Mouse (Mus musculus): ENCODE measurements around the gene Lactbl1.

Lactbl1 gene

GRCm38 (mm10) chr4:136622388-136622787 lies at the start of gene Lactbl1:
Gene Lactbl1, plus strand, starts transcription at chr4:136622621.
- no peak for DNase-seq (ENCODE audit: extremely low read depth, low read depth, low spot score)

GRCm38 (mm10) chr4:136581885-136582284 lies 40.5 kb upstream of the Lactbl1 start:
- no peak for DNase-seq (ENCODE audit: extremely low read depth, low read depth, low spot score)

- DNase-seq (ENCODE audit: extremely low read depth, low read depth, low spot score), result no peak
Observed at GRCm38 (mm10) chr4:136587221-136587827, 35.1 kb upstream of the Lactbl1 start.

GRCm38 (mm10) chr4:136588003-136588402 lies 34.4 kb upstream of the Lactbl1 start:
- DNase-seq (ENCODE audit: extremely low read depth, low read depth, low spot score), result no peak

- no peak for DNase-seq (ENCODE audit: extremely low read depth, low read depth, low spot score)
Observed at GRCm38 (mm10) chr4:136592111-136592510, 30.3 kb upstream of the Lactbl1 start.

GRCm38 (mm10) chr4:136594006-136594405 lies 28.4 kb upstream of the Lactbl1 start:
- DNase-seq (ENCODE audit: extremely low read depth, low read depth, low spot score), result no peak

- no peak for DNase-seq (ENCODE audit: extremely low read depth, low read depth, low spot score)
Observed at GRCm38 (mm10) chr4:136595221-136595620, 27.2 kb upstream of the Lactbl1 start.

GRCm38 (mm10) chr4:136598268-136598876 lies 24.0 kb upstream of the Lactbl1 start:
- no peak for DNase-seq (ENCODE audit: extremely low read depth, low read depth, low spot score)

GRCm38 (mm10) chr4:136599869-136600268 lies 22.6 kb upstream of the Lactbl1 start:
- no peak for DNase-seq (ENCODE audit: extremely low read depth, low read depth, low spot score)

GRCm38 (mm10) chr4:136600536-136600935 lies 21.9 kb upstream of the Lactbl1 start:
- no peak for DNase-seq (ENCODE audit: extremely low read depth, low read depth, low spot score)

- DNase-seq (ENCODE audit: extremely low read depth, low read depth, low spot score), result no peak
Observed at GRCm38 (mm10) chr4:136601476-136601875, 20.9 kb upstream of the Lactbl1 start.

GRCm38 (mm10) chr4:136602018-136602554 lies 20.3 kb upstream of the Lactbl1 start:
- no peak for DNase-seq (ENCODE audit: extremely low read depth, low read depth, low spot score)

- peak; percentile 30 for DNase-seq (ENCODE audit: extremely low read depth, low read depth, low spot score)
Observed at GRCm38 (mm10) chr4:136602568-136602967, 19.9 kb upstream of the Lactbl1 start, which contains the start of gene Kdm1a. Gene Kdm1a, minus strand, starts transcription at chr4:136602723.

GRCm38 (mm10) chr4:136605756-136606485 lies 16.5 kb upstream of the Lactbl1 start:
- no peak for DNase-seq (ENCODE audit: extremely low read depth, low read depth, low spot score)

- DNase-seq (ENCODE audit: extremely low read depth, low read depth, low spot score), result no peak
Observed at GRCm38 (mm10) chr4:136610387-136610856, 12.0 kb upstream of the Lactbl1 start, which contains the start of gene Tex46. Gene Tex46, plus strand, starts transcription at chr4:136610437.

- no peak for DNase-seq (ENCODE audit: extremely low read depth, low read depth, low spot score)
Observed at GRCm38 (mm10) chr4:136613657-136614056, 8.8 kb upstream of the Lactbl1 start.

GRCm38 (mm10) chr4:136621336-136621735 lies 1.1 kb upstream of the Lactbl1 start:
- no peak for DNase-seq (ENCODE audit: extremely low read depth, low read depth, low spot score)

- no peak for DNase-seq (ENCODE audit: extremely low read depth, low read depth, low spot score)
Observed at GRCm38 (mm10) chr4:136621956-136622355, 465 bp upstream of the Lactbl1 start.

GRCm38 (mm10) chr4:136626590-136626989 lies 4.2 kb downstream of the Lactbl1 start:
- DNase-seq (ENCODE audit: extremely low read depth, low read depth, low spot score), result no peak

GRCm38 (mm10) chr4:136631237-136631994 lies 9.0 kb downstream of the Lactbl1 start:
- no peak for DNase-seq (ENCODE audit: extremely low read depth, low read depth, low spot score)

- DNase-seq (ENCODE audit: extremely low read depth, low read depth, low spot score), result no peak
Observed at GRCm38 (mm10) chr4:136635995-136636394, 13.6 kb downstream of the Lactbl1 start.
